Mouse (Mus musculus) mouse embryonic stem cell (cell line): ENCODE measurements around the gene Sh3bp5.

Experiments used
- in situ Hi-C, 2 experiments: fragments of 300-500 bp; cut with MboI; formaldehyde crosslinking; loops; 1 replicate in 1 of 2; 3 replicates in 1 of 2; pipeline ENCODE4 v1.14.3; 2019 to 2020; ENCODE audit warnings: low sequenced_read_pairs in 2 of 2, low pct_unique_long_range_greater_than_20kb in 1 of 2, mixed read lengths in 1 of 2; ENCODE audit not compliant: unreplicated experiment in 1 of 2

Gene Sh3bp5

GRCm38 (mm10) chr14:31398819-31399218 is 37.1 kb downstream of the Sh3bp5 start:
- in situ Hi-C loops: no loop called here

GRCm38 (mm10) chr14:31397791-31398595 is 37.9 kb downstream of the Sh3bp5 start:
- in situ Hi-C loops: no loop called here

GRCm38 (mm10) chr14:31397353-31397752 is 38.5 kb downstream of the Sh3bp5 start:
- in situ Hi-C loops: no loop called here

GRCm38 (mm10) chr14:31396428-31396827 is 39.5 kb downstream of the Sh3bp5 start:
- in situ Hi-C loops: no loop called here

- in situ Hi-C loops: no loop called here
Observed at GRCm38 (mm10) chr14:31395629-31396199, 40.2 kb downstream of the Sh3bp5 start.

- in situ Hi-C loops: no loop called here
Observed at GRCm38 (mm10) chr14:31394822-31395532, 40.9 kb downstream of the Sh3bp5 start.

- in situ Hi-C loops: no loop called here
Observed at GRCm38 (mm10) chr14:31393936-31394630, 41.8 kb downstream of the Sh3bp5 start.

GRCm38 (mm10) chr14:31393546-31393890 is 42.4 kb downstream of the Sh3bp5 start:
- in situ Hi-C loops: no loop called here

- in situ Hi-C loops: no loop called here
Observed at GRCm38 (mm10) chr14:31392873-31393545, 42.9 kb downstream of the Sh3bp5 start.

GRCm38 (mm10) chr14:31392300-31392699 is 43.6 kb downstream of the Sh3bp5 start:
- in situ Hi-C loops: no loop called here

GRCm38 (mm10) chr14:31389421-31390147 is 46.3 kb downstream of the Sh3bp5 start:
- in situ Hi-C loops: no loop called here

GRCm38 (mm10) chr14:31388086-31388872 is 47.6 kb downstream of the Sh3bp5 start:
- in situ Hi-C loops: no loop called here

- in situ Hi-C loops: no loop called here
Observed at GRCm38 (mm10) chr14:31387301-31387981, 48.4 kb downstream of the Sh3bp5 start.

GRCm38 (mm10) chr14:31385977-31386697 is 49.7 kb downstream of the Sh3bp5 start:
- in situ Hi-C loops: no loop called here

- in situ Hi-C loops: no loop called here
Observed at GRCm38 (mm10) chr14:31385406-31385805, 50.5 kb downstream of the Sh3bp5 start.
